Mouse (Mus musculus): ENCODE data around the gene Srd5a1.

- TF ChIP-seq POLR2A (IDR thresholded peaks at IDR 0.05; ENCODE audit: low read depth, low read length) = no peak
- TF ChIP-seq CTCF (IDR thresholded peaks at IDR 0.05; ENCODE audit: extremely low read depth, insufficient read length, insufficient replicate concordance, low read depth, low read length) = no peak
Observed at GRCm38 (mm10) chr13:69538327-69538726, 72.9 kb downstream of the Srd5a1 start.

Measured in small intestine, adult 2 months (tissue).